Mouse (Mus musculus) limb, embryonic 15.5 days (tissue): ENCODE measurements around the gene Trappc4. TPM values are rescaled to one million over a fixed set of nuclear protein-coding genes. Genes with fewer than 3 reads are reported as not detected.
"Not testable (repeated sequence)": the region's sequence is repeated elsewhere in the genome, so short reads cannot be mapped to it uniquely, and the experiment has no call there.

Experiments
- ATAC-seq: fragments of 200-750 bp; cut with Nextera tagmentation; 2 replicates; pipeline ENCODE4 v1.8.0; 2017; ENCODE audit warnings: low read depth, moderate TSS enrichment; ENCODE audit not compliant: insufficient number of reproducible peaks, low FRiP score, low TSS enrichment
- H3K27ac ChIP-seq: fragments of 300-500 bp; sonication (generic); 2 replicates; pipeline ENCODE4 v1.5.1; 2015; ENCODE audit warnings: moderate library complexity, mild to moderate bottlenecking, inconsistent platforms
- H3K27me3 ChIP-seq: fragments of 300-500 bp; sonication (generic); 2 replicates; pipeline ENCODE4 v1.6.1; 2015; ENCODE audit warnings: inconsistent platforms
- H3K36me3 ChIP-seq: fragments of 300-500 bp; sonication (generic); 2 replicates; pipeline ENCODE4 v1.6.1; 2015; ENCODE audit warnings: inconsistent platforms
- H3K4me1 ChIP-seq: fragments of 300-500 bp; sonication (generic); 2 replicates; pipeline ENCODE4 v1.6.1; 2015; ENCODE audit warnings: inconsistent platforms
- H3K4me2 ChIP-seq: fragments of 300-500 bp; sonication (generic); 2 replicates; pipeline ENCODE4 v1.6.1; 2015; ENCODE audit warnings: mild to moderate bottlenecking, inconsistent platforms
- H3K4me3 ChIP-seq: fragments of 300-500 bp; sonication (generic); 2 replicates; pipeline ENCODE4 v1.5.1; 2015; ENCODE audit warnings: mild to moderate bottlenecking, inconsistent platforms
- H3K9ac ChIP-seq: fragments of 300-500 bp; sonication (generic); 2 replicates; pipeline ENCODE4 v1.6.1; 2015; ENCODE audit warnings: inconsistent platforms
- H3K9me3 ChIP-seq: fragments of 300-500 bp; sonication (generic); 2 replicates; pipeline ENCODE4 v1.6.1; 2016; ENCODE audit warnings: inconsistent platforms
- WGBS: fragments of 180-500 bp; shearing (Covaris S2); methylation state at CpG from one replicate; pipeline ENCODE4 v1.1.7; 2015; 5-methylcytosine and 5-hydroxymethylcytosine counted together
- polyA plus RNA-seq: library from polyadenylated mRNA; unstranded; fragments of >200 nt; fragmentation: Nextera tagmentation; extraction: Ambion mirVana; gene quantifications from 2 replicates; pipeline ENCODE4 v1.2.1, GENCODE M21; 2015

Gene Trappc4
- polyA plus RNA-seq: 132 and 140 TPM in 2 replicates

DNA sequence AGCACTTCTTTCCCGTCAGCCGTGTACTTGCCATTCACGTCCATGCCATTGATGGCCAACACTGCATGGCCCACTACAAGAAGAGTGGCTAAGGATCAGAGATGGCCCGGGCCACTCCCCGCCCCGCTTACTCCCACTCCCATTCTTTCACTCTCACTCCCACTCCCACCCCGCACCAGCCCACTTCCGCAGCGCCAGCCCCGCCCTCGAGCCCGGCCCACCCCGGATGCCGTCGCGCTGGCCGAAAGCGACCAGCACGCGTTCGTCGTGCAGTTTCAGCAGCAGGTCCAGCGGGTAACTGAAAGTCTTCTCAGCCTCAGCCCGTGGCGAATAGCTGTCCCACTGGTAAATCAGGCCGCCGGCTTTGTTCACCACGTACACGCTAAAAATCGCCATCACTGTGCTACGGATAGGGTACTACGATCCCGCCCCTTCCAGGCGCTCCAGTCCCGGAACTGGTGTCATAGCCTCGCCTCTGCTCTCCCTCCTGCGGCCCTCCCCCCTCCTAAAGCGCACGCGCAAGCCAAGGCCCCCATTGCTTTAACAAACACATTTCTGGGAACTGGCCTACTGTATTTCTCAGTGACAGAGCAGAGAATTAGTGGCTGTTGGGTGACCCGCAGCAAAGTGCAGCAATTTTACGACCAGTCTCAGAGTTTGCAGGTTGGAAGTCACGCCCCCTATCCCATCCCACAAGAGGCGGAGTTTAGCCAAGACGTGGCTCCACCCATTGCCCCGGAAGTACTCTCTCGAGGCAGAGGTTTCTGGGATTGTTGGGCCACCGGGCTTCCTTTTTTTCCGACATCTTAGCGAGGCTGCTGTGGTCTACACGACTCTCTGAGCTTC is at the start of gene Trappc4, which contains the start of gene Rps25:
TSS of gene Trappc4 (minus strand) at position 695 of the 846 bp plus-strand sequence.
TSS of gene Rps25 (plus strand) at position 234 of the 846 bp plus-strand sequence.
- peak within 1 kb of the TSS; percentile 87 for H3K4me3 ChIP-seq
- peaks cover 70% of the 10 kb centered on the region for H3K36me3 ChIP-seq
- peak within 1 kb of the TSS; percentile 97 for H3K27ac ChIP-seq
- H3K4me1 ChIP-seq: peaks cover 10% of the 10 kb centered on the region; the same call in 1 of the 2 replicates
- no peaks in the 10 kb centered on the region for H3K27me3 ChIP-seq
- peak within 1 kb of the TSS; percentile 87 for H3K9ac ChIP-seq
- under 1% methylated on average over 51 of the region's 51 CpGs for WGBS
- peak within 1 kb of the TSS; percentile 62 for H3K4me2 ChIP-seq
- peak; percentile 97 for ATAC-seq
- no peaks in the 10 kb centered on the region for H3K9me3 ChIP-seq

DNA sequence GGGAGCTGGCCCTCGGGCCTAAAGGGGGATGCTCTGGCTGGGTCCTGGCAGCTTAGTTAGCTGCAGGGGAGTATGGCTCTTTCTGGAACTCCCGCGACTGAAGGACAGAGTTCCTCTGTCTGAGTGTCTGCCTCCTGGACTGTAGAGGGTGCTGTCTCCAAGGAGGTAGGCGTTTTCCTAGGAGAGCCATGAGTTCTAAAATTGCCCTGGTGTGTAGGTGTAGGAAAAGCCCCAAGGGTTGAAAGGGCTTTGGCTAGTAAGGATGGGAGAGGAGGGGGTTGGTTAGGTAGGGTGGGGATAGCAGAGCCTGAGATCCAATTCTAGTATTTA is 47.5 kb upstream of the Trappc4 start, which contains the start of gene Upk2:
TSS of gene Upk2 (minus strand) at position 86 of the 330 bp plus-strand sequence.
- no peak for ATAC-seq
- H3K9ac ChIP-seq: no peak within 1 kb of the TSS
- H3K9me3 ChIP-seq: no peaks in the 10 kb centered on the region
- WGBS: 19% methylated on average over 4 of the region's 4 CpGs
- H3K4me2 ChIP-seq: peak within 1 kb of the TSS; percentile 12; the same call in 1 of the 2 replicates
- no peak within 1 kb of the TSS for H3K27ac ChIP-seq
- no peak within 1 kb of the TSS for H3K4me3 ChIP-seq
- peaks cover 14% of the 10 kb centered on the region for H3K4me1 ChIP-seq
- no peaks in the 10 kb centered on the region for H3K36me3 ChIP-seq
- peaks cover 18% of the 10 kb centered on the region for H3K27me3 ChIP-seq

DNA sequence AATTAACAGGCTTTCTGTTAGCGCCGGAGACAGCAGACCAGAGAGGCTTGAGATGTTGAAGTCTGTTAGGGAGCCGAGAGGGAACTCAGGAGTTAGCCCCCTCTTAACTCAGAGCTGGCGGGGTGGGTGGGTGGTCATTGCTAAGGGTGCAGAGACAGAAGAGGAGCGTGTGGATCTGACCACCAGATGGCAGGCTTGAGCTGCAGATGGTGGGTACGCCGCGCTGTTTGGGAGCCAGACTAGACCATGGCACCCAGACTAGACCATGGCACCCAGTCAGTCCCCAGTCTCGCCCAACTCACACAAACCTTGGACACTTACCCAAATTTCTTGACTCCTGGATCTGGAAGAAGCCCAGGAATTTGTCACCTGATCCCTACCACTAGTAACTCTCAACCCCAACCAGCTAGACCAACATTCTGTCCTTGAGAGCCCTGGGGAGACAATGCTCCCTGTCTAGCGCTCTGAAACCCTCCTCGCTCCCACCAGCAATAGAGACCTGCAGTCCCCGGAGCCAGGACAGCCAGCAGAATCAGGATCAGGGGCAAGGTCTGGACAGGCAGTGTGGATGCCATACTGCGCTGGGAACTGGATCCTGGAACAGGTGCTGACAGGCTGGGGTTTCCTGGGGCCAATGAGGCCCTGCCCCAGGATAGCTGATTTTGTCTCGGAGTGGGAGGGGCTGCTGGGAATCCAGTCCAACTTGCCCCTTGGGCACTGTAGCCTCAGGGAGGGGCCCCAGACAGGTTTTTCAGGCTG is 46.9 kb upstream of the Trappc4 start:
- Histone ChIP-seq H3K36me3 (no peaks in the 10 kb centered on the region), H3K4me1 (peaks cover 14% of the 10 kb centered on the region), H3K4me2 (peak overlapping the region; percentile 12; the same call in 1 of the 2 replicates), H3K9me3 (no peaks in the 10 kb centered on the region), H3K27ac (no peak overlapping the region), H3K9ac (no peak overlapping the region), H3K4me3 (no peak overlapping the region), H3K27me3 (peaks cover 18% of the 10 kb centered on the region)
- ATAC-seq: peak; percentile 84
- 9% methylated on average over 14 of the region's 14 CpGs for WGBS

DNA sequence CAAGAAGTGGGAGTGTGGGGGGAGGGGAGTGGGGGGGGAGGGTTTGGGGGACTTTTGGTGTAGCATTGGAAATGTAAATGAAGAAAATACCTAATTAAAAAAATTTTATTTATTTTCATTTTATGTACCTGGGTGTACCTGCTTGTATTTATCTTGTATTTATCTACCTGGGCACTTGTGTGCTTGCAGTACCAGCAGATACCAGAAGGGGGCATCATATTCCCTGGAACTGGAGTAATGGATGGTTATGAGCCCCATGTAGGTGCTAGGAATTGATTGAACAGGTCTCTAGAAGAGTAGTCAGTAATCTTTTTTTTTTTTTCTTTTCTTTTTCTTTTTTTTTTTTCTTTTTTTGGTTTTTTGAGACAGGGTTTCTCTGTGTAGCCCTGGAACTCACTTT is 43.0 kb upstream of the Trappc4 start:
- Histone ChIP-seq H3K4me2 (no peak overlapping the region), H3K9me3 (no peaks in the 10 kb centered on the region), H3K27ac (no peak overlapping the region), H3K27me3 (peaks cover 18% of the 10 kb centered on the region), H3K4me3 (no peak overlapping the region), H3K36me3 (no peaks in the 10 kb centered on the region), H3K9ac (no peak overlapping the region), H3K4me1 (peaks cover 11% of the 10 kb centered on the region)
- no peak for ATAC-seq

DNA sequence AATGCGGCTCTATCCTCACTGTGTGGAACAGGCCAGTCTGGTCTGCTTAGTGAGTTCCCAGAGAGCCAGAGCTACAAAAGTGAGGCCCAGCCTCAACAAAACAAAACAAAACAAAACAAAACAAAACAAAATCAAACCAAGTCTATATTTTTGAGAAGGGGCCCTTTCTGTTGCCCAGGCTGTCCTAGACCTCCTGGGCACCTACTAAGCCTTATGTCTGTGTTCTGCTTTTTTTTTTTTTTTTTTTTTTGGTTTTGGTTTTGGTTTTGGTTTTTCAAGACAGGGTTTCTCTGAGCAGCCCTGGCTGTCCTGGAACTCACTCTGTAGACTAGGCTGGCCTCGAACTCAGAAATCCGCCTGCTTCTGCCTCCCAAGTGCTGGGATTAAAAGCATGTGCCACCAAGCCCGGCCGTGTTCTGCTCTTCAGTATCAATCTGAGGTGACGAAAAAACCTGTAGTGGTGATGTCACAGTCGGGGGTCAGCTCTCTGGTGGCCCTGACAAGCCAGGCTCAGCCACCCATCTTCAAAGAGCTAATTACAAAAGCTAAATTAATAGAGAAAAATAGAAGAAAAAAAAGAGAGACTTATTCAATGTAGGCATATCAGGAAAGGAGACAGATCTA is 37.1 kb upstream of the Trappc4 start:
- H3K9ac ChIP-seq, H3K4me2 ChIP-seq, H3K36me3 ChIP-seq, H3K4me3 ChIP-seq, H3K9me3 ChIP-seq, H3K27ac ChIP-seq, H3K4me1 ChIP-seq, ATAC-seq, H3K27me3 ChIP-seq: not testable (repeated sequence)
- WGBS: 85% methylated on average over 7 of the region's 7 CpGs

DNA sequence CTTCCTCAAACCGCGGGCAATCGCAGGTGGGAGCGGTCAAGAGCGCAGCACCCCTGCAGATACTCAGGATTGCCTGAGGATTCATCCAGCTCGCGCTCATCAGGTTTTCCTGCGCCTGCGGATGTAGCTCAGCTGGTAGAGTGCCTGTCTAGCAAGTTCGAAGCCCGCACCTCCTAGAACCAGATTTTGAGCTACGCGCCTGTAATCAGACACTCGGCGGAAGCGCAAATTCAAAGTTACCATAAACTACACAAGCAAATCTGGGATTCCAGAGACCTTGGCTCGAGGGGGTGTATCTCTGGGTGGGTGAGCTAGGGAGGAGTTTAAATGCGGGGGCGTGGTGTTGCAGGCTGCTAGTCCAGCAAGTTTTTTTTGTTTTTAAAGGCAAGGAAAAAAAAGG is 33.6 kb upstream of the Trappc4 start, which contains the start of gene Foxr1:
TSS of gene Foxr1 (minus strand) at position 176 of the 400 bp plus-strand sequence.
- Histone ChIP-seq H3K9me3 (no peaks in the 10 kb centered on the region), H3K4me3 (no peak within 1 kb of the TSS), H3K4me1 (no peaks in the 10 kb centered on the region), H3K27ac (no peak within 1 kb of the TSS), H3K36me3 (no peaks in the 10 kb centered on the region), H3K4me2 (no peak within 1 kb of the TSS), H3K27me3 (no peaks in the 10 kb centered on the region), H3K9ac (no peak within 1 kb of the TSS)
- 75% methylated on average over 19 of the region's 19 CpGs for WGBS
- no peak for ATAC-seq

DNA sequence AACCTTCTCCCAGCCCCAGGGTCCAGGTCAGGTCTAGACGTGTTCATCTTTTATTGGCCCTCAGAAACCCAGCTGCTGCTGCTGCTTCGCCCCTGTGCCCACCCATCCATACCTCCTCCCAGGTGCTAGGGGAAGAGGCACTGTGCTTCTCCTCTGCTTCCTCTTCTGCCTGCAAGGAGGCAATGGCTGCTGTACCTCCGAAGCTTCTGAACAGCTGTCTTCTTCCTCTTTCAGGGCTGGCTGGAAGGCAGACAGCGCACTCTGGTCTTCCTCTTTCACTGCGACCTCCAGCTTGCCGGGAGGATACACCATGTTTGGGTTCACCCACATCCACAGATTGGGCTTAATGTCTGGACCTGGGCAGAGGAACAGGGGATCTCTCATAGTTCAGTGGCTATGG is 28.3 kb upstream of the Trappc4 start:
- no peak overlapping the region for H3K4me2 ChIP-seq
- H3K9ac ChIP-seq: no peak overlapping the region
- H3K4me3 ChIP-seq: no peak overlapping the region
- H3K36me3 ChIP-seq: no peaks in the 10 kb centered on the region
- 70% methylated on average over 6 of the region's 6 CpGs for WGBS
- no peak for ATAC-seq
- H3K27ac ChIP-seq: no peak overlapping the region
- H3K27me3 ChIP-seq: no peaks in the 10 kb centered on the region
- no peaks in the 10 kb centered on the region for H3K9me3 ChIP-seq
- H3K4me1 ChIP-seq: peaks cover 7% of the 10 kb centered on the region

DNA sequence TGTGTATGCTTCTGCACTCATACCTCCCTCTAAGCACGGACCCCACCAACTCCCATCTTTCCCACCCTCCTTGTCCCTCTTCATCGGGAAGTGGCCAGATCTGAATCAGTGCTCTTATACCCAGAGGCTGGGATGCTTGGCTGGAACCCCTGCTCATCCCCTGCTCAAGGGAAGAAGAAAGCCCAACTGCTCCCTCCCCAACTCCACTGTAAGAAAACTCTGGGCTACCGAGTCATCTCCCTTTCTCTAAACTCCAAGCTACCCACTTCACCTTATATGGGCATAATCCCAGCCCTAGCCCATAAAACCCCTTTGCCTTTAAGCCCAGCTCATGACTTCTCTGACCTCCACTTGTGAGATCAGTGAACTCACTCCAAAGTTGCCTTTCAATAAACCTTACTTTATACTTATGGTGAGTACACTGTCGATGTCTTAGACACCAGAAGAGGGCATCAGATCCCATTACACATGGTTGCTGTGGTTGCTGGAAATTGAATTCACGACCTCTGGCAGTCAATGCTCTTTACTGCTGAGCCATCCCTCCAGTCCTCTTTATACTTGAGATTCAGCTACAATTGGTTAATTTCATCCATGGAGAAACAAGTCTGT is 25.3 kb upstream of the Trappc4 start:
- no peak overlapping the region for H3K4me2 ChIP-seq
- no peaks in the 10 kb centered on the region for H3K9me3 ChIP-seq
- ATAC-seq: no peak
- peaks cover 7% of the 10 kb centered on the region for H3K4me1 ChIP-seq
- no peaks in the 10 kb centered on the region for H3K27me3 ChIP-seq
- 52% methylated on average over 5 of the region's 5 CpGs for WGBS
- H3K4me3 ChIP-seq: no peak overlapping the region
- no peak overlapping the region for H3K27ac ChIP-seq
- H3K36me3 ChIP-seq: no peaks in the 10 kb centered on the region
- no peak overlapping the region for H3K9ac ChIP-seq

DNA sequence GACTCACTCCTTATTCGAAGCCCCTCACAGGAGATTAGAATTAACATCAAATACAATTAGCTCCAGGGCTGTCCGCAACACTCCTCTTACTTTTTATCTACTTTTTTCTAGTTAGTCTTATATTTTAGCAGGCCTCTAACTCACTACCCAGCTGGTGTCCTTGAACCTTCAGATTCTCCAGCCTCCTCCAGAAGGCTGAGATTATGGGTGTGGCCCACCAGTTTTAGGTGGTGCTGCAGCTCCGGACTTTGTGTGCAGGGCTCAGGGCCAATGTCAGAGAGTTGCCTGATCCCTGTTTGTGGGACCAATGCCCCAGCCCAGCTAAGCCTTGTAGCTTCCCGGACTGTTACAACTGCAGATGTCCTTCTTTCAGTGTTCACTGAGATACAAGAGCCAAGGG is 16.2 kb upstream of the Trappc4 start:
- H3K9me3 ChIP-seq: no peaks in the 10 kb centered on the region
- H3K9ac ChIP-seq: no peak overlapping the region
- WGBS: 83% methylated on average over 4 of the region's 4 CpGs
- no peak overlapping the region for H3K4me2 ChIP-seq
- H3K4me3 ChIP-seq: no peak overlapping the region
- H3K4me1 ChIP-seq: peaks cover 1% of the 10 kb centered on the region; the same call in 1 of the 2 replicates
- no peaks in the 10 kb centered on the region for H3K36me3 ChIP-seq
- H3K27ac ChIP-seq: no peak overlapping the region
- ATAC-seq: no peak
- H3K27me3 ChIP-seq: no peaks in the 10 kb centered on the region

DNA sequence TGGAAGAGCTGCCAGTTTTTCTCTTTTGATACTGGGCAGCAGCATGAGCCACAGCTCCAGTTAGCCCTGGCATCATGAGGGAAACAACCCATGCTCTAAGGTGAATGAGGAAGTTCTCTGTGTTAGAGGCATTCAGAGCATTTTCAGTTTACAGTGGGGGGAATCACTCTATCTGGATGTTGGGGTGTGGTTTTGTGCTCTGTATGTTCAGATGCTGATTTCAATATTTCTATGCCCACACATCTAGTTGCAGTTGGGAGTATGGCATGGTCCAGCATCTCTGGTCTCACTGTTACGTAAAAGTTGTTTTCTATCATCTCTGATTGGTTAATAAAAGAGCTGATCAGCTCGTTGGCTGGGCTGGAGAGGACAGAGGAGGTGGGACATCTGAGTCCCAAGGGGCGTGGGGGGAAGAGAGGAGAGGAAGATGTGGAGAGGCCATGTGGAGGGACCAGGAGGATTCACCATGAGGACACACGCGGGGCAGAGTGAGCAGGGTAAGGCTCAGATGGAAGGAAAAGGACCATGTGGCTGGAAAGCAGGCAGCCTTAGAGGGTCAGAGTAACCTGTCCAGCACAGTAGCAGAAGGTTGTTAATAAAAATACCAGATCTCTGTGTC is 13.0 kb upstream of the Trappc4 start:
- no peaks in the 10 kb centered on the region for H3K9me3 ChIP-seq
- H3K36me3 ChIP-seq: no peaks in the 10 kb centered on the region
- no peak overlapping the region for H3K4me2 ChIP-seq
- H3K4me1 ChIP-seq: peaks cover 13% of the 10 kb centered on the region
- 71% methylated on average over 5 of the region's 5 CpGs for WGBS
- ATAC-seq: no peak
- no peak overlapping the region for H3K4me3 ChIP-seq
- H3K27me3 ChIP-seq: no peaks in the 10 kb centered on the region
- no peak overlapping the region for H3K9ac ChIP-seq
- H3K27ac ChIP-seq: no peak overlapping the region

DNA sequence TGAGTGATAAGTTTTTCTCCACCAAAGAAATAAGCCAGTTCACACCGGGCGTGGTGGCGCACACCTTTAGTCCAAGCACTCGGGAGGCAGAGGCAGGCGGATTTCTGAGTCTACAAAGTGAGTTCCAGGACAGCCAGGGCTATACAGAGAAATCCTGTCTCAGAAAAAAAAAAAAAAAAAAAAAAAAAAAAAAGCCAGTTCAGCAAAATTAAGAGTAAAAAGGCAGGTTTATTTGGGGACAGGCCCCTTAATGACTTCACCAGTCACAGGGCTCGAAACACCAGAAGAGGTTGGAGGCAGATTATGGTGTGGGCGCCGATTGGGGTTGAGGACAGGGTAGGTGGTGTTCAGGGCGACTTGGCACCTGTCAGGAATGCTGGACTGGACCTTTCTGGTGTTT is 12.3 kb upstream of the Trappc4 start:
- not testable (repeated sequence) for H3K27ac ChIP-seq, H3K4me3 ChIP-seq, H3K27me3 ChIP-seq, H3K4me2 ChIP-seq, H3K9me3 ChIP-seq, H3K9ac ChIP-seq, ATAC-seq, H3K36me3 ChIP-seq
- peaks cover 13% of the 10 kb centered on the region for H3K4me1 ChIP-seq
- 96% methylated on average over 9 of the region's 9 CpGs for WGBS
